8 mouse cellular contexts compared by ENCODE assay signal in the genomic region with DNA sequence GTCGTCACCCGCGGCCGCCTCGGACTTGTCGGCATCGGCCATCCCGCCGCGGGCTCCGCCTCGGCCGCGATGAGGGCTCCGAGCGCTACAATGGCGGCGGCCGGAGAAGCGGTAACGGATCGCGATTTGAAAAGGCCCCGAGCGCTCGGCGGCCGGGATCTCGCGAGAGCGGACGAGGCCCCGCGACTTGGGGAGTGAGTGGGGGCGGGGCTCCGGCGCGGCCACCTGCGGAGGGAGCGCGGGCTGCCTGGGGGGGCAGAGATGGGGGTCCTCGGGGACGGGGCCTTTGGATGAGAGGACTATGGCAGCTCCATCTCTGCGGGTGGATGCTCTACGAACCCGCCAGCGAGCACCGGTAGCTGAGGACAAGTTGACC. TPM values are rescaled to one million over a fixed set of nuclear protein-coding genes. Genes with fewer than 3 reads are reported as not detected.
A peak's percentile ranks its signal among the peaks of the same experiment; 100 is the strongest.
DNase-seq lines count a peak whose midpoint lies in the region; ATAC-seq and TF ChIP-seq lines count a peak whose summit lies in the region.

A gene (minus strand): TSS at position 185 of the 376 bp plus-strand sequence.

- H3K4me3 ChIP-seq in bone marrow macrophage, adult 2 months (ENCODE audit: insufficient read depth, low read length), result peak within 1 kb of the TSS; percentile 78
- H3K4me3 ChIP-seq in embryonic facial prominence, embryonic 15.5 days (replicated peaks), result peak within 1 kb of the TSS; percentile 77
- H3K4me3 ChIP-seq in heart, embryonic 10.5 days, result peak within 1 kb of the TSS; percentile 88
- peak within 1 kb of the TSS; percentile 78 for H3K4me3 ChIP-seq in kidney, embryonic 15.5 days (replicated peaks)
- peak within 1 kb of the TSS; percentile 86 for H3K4me3 ChIP-seq in liver, embryonic 12.5 days

- H3K27ac ChIP-seq in bone marrow macrophage, adult 2 months (ENCODE audit: insufficient read depth, low read depth, low read length), result peak within 1 kb of the TSS; percentile 76
- peak within 1 kb of the TSS; percentile 89 for H3K27ac ChIP-seq in embryonic facial prominence, embryonic 15.5 days (replicated peaks)
- H3K27ac ChIP-seq in heart, embryonic 10.5 days, result peak within 1 kb of the TSS; percentile 99
- H3K27ac ChIP-seq in kidney, embryonic 15.5 days, result peak within 1 kb of the TSS; percentile 87
- H3K27ac ChIP-seq in liver, embryonic 12.5 days, result peak within 1 kb of the TSS; percentile 88

- H3K9ac ChIP-seq in embryonic facial prominence, embryonic 15.5 days, result peak within 1 kb of the TSS; percentile 76
- peak within 1 kb of the TSS; percentile 87 for H3K9ac ChIP-seq in kidney, embryonic 15.5 days
- peak within 1 kb of the TSS; percentile 94 for H3K9ac ChIP-seq in liver, embryonic 12.5 days

- H3K36me3 ChIP-seq in embryonic facial prominence, embryonic 15.5 days, result no peaks in the 10 kb centered on the region
- no peaks in the 10 kb centered on the region for H3K36me3 ChIP-seq in heart, embryonic 10.5 days
- no peaks in the 10 kb centered on the region for H3K36me3 ChIP-seq in kidney, embryonic 15.5 days
- H3K36me3 ChIP-seq in liver, embryonic 12.5 days, result peaks cover 4% of the 10 kb centered on the region; the same call in 1 of the 2 replicates
- H3K36me3 ChIP-seq in splenic B cell, adult 2 months (ENCODE audit: control insufficient read depth, insufficient read depth, low read length, poor library complexity, severe bottlenecking), result no peaks in the 10 kb centered on the region

- no peaks in the 10 kb centered on the region for H3K27me3 ChIP-seq in embryonic facial prominence, embryonic 15.5 days
- no peaks in the 10 kb centered on the region for H3K27me3 ChIP-seq in heart, embryonic 10.5 days (ENCODE audit: insufficient read depth, poor library complexity, severe bottlenecking)
- peaks cover 4% of the 10 kb centered on the region; the same call in 1 of the 2 replicates for H3K27me3 ChIP-seq in kidney, embryonic 15.5 days
- 0 out of 2 replicates have a peak, but pooled peaks cover 9% of the 10 kb centered on the region for H3K27me3 ChIP-seq in liver, embryonic 12.5 days (replicated peaks)
- no peaks in the 10 kb centered on the region; the same call in 1 of the 2 replicates for H3K27me3 ChIP-seq in splenic B cell, adult 2 months (ENCODE audit: control insufficient read depth, insufficient read depth, low read length, poor library complexity, severe bottlenecking)

- H3K4me2 ChIP-seq in embryonic facial prominence, embryonic 15.5 days (replicated peaks), result peak within 1 kb of the TSS; percentile 68
- H3K4me2 ChIP-seq in kidney, embryonic 15.5 days, result peak within 1 kb of the TSS; percentile 79
- peak within 1 kb of the TSS; percentile 78 for H3K4me2 ChIP-seq in liver, embryonic 12.5 days

- TF ChIP-seq CTCF in bone marrow macrophage, adult 2 months (IDR thresholded peaks at IDR 0.05; ENCODE audit: low read depth, low read length), result no peak

- WGBS in embryonic facial prominence, embryonic 15.5 days, result under 1% methylated on average over 36 of the region's 48 CpGs
- under 1% methylated on average over 48 of the region's 48 CpGs for WGBS in heart, embryonic 10.5 days
- under 1% methylated on average over 48 of the region's 48 CpGs for WGBS in kidney, embryonic 15.5 days
- WGBS in liver, embryonic 12.5 days (ENCODE audit: insufficient replicate concordance), result under 1% methylated on average over 48 of the region's 48 CpGs

- TF ChIP-seq POLR2A in bone marrow macrophage, adult 2 months (IDR thresholded peaks at IDR 0.05; ENCODE audit: borderline replicate concordance, low read depth, low read length), result no peak

- peaks cover 13% of the 10 kb centered on the region for H3K4me1 ChIP-seq in bone marrow macrophage, adult 2 months (ENCODE audit: control insufficient read depth, insufficient read depth, low read length)
- H3K4me1 ChIP-seq in embryonic facial prominence, embryonic 15.5 days, result no peaks in the 10 kb centered on the region
- peaks cover 26% of the 10 kb centered on the region for H3K4me1 ChIP-seq in heart, embryonic 10.5 days
- H3K4me1 ChIP-seq in kidney, embryonic 15.5 days, result peaks cover 15% of the 10 kb centered on the region
- peaks cover 42% of the 10 kb centered on the region for H3K4me1 ChIP-seq in liver, embryonic 12.5 days

- peak; percentile 80 for DNase-seq in 416B (ENCODE audit: low read depth)
- peak; percentile 92 for DNase-seq in heart, embryonic 10.5 days (ENCODE audit: low spot score)
- DNase-seq in naive thymus-derived CD4-positive, alpha-beta T cell, adult 2 months (ENCODE audit: low read depth), result peak; percentile 91
- DNase-seq in splenic B cell, adult 2 months (ENCODE audit: low read depth, low spot score), result peak; percentile 90

- H3K9me3 ChIP-seq in embryonic facial prominence, embryonic 15.5 days (replicated peaks), result no peaks in the 10 kb centered on the region
- no peaks in the 10 kb centered on the region for H3K9me3 ChIP-seq in heart, embryonic 10.5 days
- H3K9me3 ChIP-seq in kidney, embryonic 15.5 days (replicated peaks), result no peaks in the 10 kb centered on the region
- H3K9me3 ChIP-seq in liver, embryonic 12.5 days (replicated peaks), result no peaks in the 10 kb centered on the region

- ATAC-seq in embryonic facial prominence, embryonic 15.5 days (ENCODE audit: insufficient number of reproducible peaks, low FRiP score, low TSS enrichment, low read depth), result peak; percentile 74
- ATAC-seq in kidney, embryonic 15.5 days (replicated peaks; ENCODE audit: low FRiP score), result peak; percentile 92
- peak; percentile 90 for ATAC-seq in liver, embryonic 12.5 days

RNA-seq across cellular contexts. Expression of the gene that starts here (rescaled TPM):
- polyA plus RNA-seq in bone marrow macrophage, adult 2 months (2012; ENCODE audit: insufficient read depth, insufficient read length, missing spikeins), result 31.4 and 33.4 TPM in 2 replicates
- polyA plus RNA-seq in embryonic facial prominence, embryonic 15.5 days (2015; fragmentation: Nextera tagmentation; extraction: Ambion mirVana), result 75.1 and 79.2 TPM in 2 replicates
- polyA plus RNA-seq in heart, embryonic 10.5 days (2016; fragmentation: Nextera tagmentation; extraction: Ambion mirVana), result 81.0 and 83.1 TPM in 2 replicates
- 108 and 110 TPM in 2 replicates for polyA plus RNA-seq in kidney, embryonic 15.5 days (2015; fragmentation: Nextera tagmentation; extraction: Ambion mirVana)
- 42.2 and 45.0 TPM in 2 replicates for polyA plus RNA-seq in liver, embryonic 12.5 days (2016; fragmentation: Nextera tagmentation; extraction: Ambion mirVana)

Comparison
In these comparisons a context has a peak if more than half of its experiments do, and no peak if none do; other contexts are left out.
1. Peak in every context shown above with its lines: DNase-seq, ATAC-seq, H3K4me3 ChIP-seq and H3K27ac ChIP-seq.